8 mouse cellular contexts compared by ENCODE assay signal in the genomic region with DNA sequence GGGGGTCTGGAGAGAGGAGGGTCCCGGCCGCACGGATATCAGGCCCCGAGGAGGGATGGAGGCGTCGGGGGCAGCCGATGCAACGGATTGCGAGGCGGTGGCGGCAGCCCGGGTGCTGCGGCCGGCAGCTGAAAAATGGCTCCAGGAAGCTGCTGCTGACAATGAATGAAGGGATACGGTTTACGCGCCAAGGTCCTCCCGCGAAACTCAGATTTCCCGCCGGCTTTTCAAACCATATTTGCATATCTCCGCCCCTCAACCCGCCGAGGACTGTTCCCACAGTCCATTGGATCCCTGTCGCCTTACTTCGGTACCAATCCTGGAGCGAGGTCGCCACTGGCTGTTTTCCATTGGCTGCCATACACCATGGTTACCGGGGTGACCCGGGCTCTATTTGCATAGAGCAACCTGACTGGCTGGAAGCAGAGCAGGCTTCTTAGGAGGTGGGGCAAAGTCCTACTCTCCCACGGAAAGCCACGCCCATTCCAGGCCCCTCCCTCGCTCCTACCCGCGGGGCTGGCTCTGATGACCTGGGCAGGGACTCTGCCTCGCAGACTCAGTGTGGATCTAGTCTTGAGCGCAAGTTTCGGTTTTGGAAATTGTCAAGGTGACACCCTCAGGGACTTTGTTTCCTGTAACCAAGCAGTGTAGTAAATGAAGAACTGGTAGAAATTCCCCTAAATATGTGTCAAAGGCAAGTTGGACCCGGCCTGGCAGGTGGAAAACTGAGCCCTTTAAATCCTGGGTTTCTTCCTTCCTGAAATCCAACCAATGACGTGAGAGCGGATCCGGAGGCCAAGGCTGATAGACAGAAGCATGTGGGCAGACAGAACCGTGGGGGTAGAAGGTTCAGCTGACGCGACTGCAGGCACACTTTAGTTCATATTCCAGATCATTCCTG. TPM values are rescaled to one million over a fixed set of nuclear protein-coding genes. Genes with fewer than 3 reads are reported as not detected.
DNase-seq lines count a peak whose midpoint lies in the region; ATAC-seq and TF ChIP-seq lines count a peak whose summit lies in the region.

A gene (minus strand): TSS at position 209 of the 901 bp plus-strand sequence.

- H3K27me3 ChIP-seq in E14TG2a.4 (ENCODE audit: insufficient read depth, low read length), result peaks cover 13% of the 10 kb centered on the region
- no peaks in the 10 kb centered on the region for H3K27me3 ChIP-seq in forebrain, embryonic 12.5 days
- H3K27me3 ChIP-seq in heart, postnatal 0 days (ENCODE audit: control insufficient read depth, insufficient read depth, low read length), result no peaks in the 10 kb centered on the region
- no peaks in the 10 kb centered on the region for H3K27me3 ChIP-seq in liver, embryonic 16.5 days (ENCODE audit: control insufficient read depth, insufficient read depth, low read depth, low read length)
- H3K27me3 ChIP-seq in neural tube, embryonic 13.5 days, result no peaks in the 10 kb centered on the region
- H3K27me3 ChIP-seq in testis, adult 2 months (ENCODE audit: control insufficient read depth, insufficient read depth, low read length), result peaks cover 4% of the 10 kb centered on the region

- peak; percentile 98 for DNase-seq in c-Kit-positive CD71-positive TER-119-positive erythroid progenitor cells, embryonic 14.5 days (ENCODE audit: low spot score)
- peak; percentile 100 for DNase-seq in heart, postnatal 0 days (ENCODE audit: low spot score)
- peak; percentile 97 to 99 for DNase-seq in kidney, postnatal 4 days

- TF ChIP-seq CTCF in E14TG2a.4 (conservative IDR thresholded peaks at IDR 0.05; ENCODE audit: low read length), result no peak
- TF ChIP-seq CTCF in heart, postnatal 0 days (IDR thresholded peaks at IDR 0.05; ENCODE audit: low read depth), result no peak; the same call in 1 of the 2 replicates
- TF ChIP-seq CTCF in testis, adult 2 months (IDR thresholded peaks at IDR 0.05; ENCODE audit: control insufficient read depth, insufficient read depth, insufficient replicate concordance, low read depth, low read length), result no peak

- WGBS in forebrain, embryonic 12.5 days, result under 1% methylated on average over 45 of the region's 45 CpGs
- WGBS in heart, postnatal 0 days, result under 1% methylated on average over 45 of the region's 45 CpGs
- under 1% methylated on average over 45 of the region's 45 CpGs for WGBS in liver, embryonic 16.5 days (ENCODE audit: insufficient replicate concordance)
- under 1% methylated on average over 45 of the region's 45 CpGs for WGBS in neural tube, embryonic 13.5 days

- peak within 1 kb of the TSS; percentile 79 for H3K4me2 ChIP-seq in forebrain, embryonic 12.5 days
- peak within 1 kb of the TSS; percentile 97 for H3K4me2 ChIP-seq in heart, postnatal 0 days (ENCODE audit: low read depth, low read length)
- peak within 1 kb of the TSS; percentile 79 for H3K4me2 ChIP-seq in liver, embryonic 16.5 days (ENCODE audit: low read depth, low read length)
- peak within 1 kb of the TSS; percentile 100 for H3K4me2 ChIP-seq in neural tube, embryonic 13.5 days

- peak; percentile 97 for ATAC-seq in forebrain, embryonic 12.5 days (ENCODE audit: low FRiP score)
- ATAC-seq in heart, postnatal 0 days (ENCODE audit: insufficient read depth, low read depth), result peak; percentile 95
- ATAC-seq in liver, embryonic 16.5 days (ENCODE audit: low read depth), result peak; percentile 97
- ATAC-seq in neural tube, embryonic 13.5 days (ENCODE audit: low read depth), result peak; percentile 99

- peak; percentile 51 for TF ChIP-seq POLR2A in testis, adult 2 months (IDR thresholded peaks at IDR 0.05; ENCODE audit: control insufficient read depth, low read depth, low read length)

- peak within 1 kb of the TSS; percentile 99 for H3K9ac ChIP-seq in forebrain, embryonic 12.5 days
- peak within 1 kb of the TSS; percentile 80 for H3K9ac ChIP-seq in heart, postnatal 0 days (replicated peaks; ENCODE audit: low read depth, low read length)
- H3K9ac ChIP-seq in liver, embryonic 16.5 days (ENCODE audit: low read depth, low read length), result peak within 1 kb of the TSS; percentile 96
- H3K9ac ChIP-seq in neural tube, embryonic 13.5 days, result peak within 1 kb of the TSS; percentile 97

- peaks cover 33% of the 10 kb centered on the region for H3K4me1 ChIP-seq in E14TG2a.4 (replicated peaks; ENCODE audit: low read depth, low read length)
- peaks cover 30% of the 10 kb centered on the region for H3K4me1 ChIP-seq in forebrain, embryonic 12.5 days
- H3K4me1 ChIP-seq in heart, postnatal 0 days (ENCODE audit: control insufficient read depth, insufficient read depth), result no peaks in the 10 kb centered on the region
- peaks cover 29% of the 10 kb centered on the region for H3K4me1 ChIP-seq in liver, embryonic 16.5 days (ENCODE audit: control insufficient read depth, low read depth, low read length)
- H3K4me1 ChIP-seq in neural tube, embryonic 13.5 days (replicated peaks), result peaks cover 31% of the 10 kb centered on the region
- no peaks in the 10 kb centered on the region; the same call in 1 of the 2 replicates for H3K4me1 ChIP-seq in testis, adult 2 months (ENCODE audit: control insufficient read depth, insufficient read depth, low read length)

- H3K4me3 ChIP-seq in E14TG2a.4 (replicated peaks; ENCODE audit: low read length), result peak within 1 kb of the TSS; percentile 97
- H3K4me3 ChIP-seq in forebrain, embryonic 12.5 days (replicated peaks), result peak within 1 kb of the TSS; percentile 95
- H3K4me3 ChIP-seq in heart, postnatal 0 days (ENCODE audit: low read depth, low read length), result peak within 1 kb of the TSS; percentile 67
- peak within 1 kb of the TSS; percentile 85 for H3K4me3 ChIP-seq in liver, embryonic 16.5 days (ENCODE audit: low read depth, low read length)
- H3K4me3 ChIP-seq in neural tube, embryonic 13.5 days, result peak within 1 kb of the TSS; percentile 98
- peak within 1 kb of the TSS; percentile 82 for H3K4me3 ChIP-seq in testis, adult 2 months (ENCODE audit: control insufficient read depth, low read depth, low read length)

- H3K36me3 ChIP-seq in E14TG2a.4 (ENCODE audit: insufficient read depth, low read length), result peaks cover 14% of the 10 kb centered on the region
- H3K36me3 ChIP-seq in forebrain, embryonic 12.5 days (replicated peaks), result no peaks in the 10 kb centered on the region
- H3K36me3 ChIP-seq in heart, postnatal 0 days (replicated peaks; ENCODE audit: control insufficient read depth, insufficient read depth, low read length), result no peaks in the 10 kb centered on the region
- H3K36me3 ChIP-seq in liver, embryonic 16.5 days (ENCODE audit: control insufficient read depth, insufficient read depth), result no peaks in the 10 kb centered on the region
- H3K36me3 ChIP-seq in neural tube, embryonic 13.5 days, result no peaks in the 10 kb centered on the region
- H3K36me3 ChIP-seq in testis, adult 2 months (ENCODE audit: control insufficient read depth, insufficient read depth, low read length), result no peaks in the 10 kb centered on the region

- H3K9me3 ChIP-seq in E14TG2a.4 (ENCODE audit: low read length), result no peaks in the 10 kb centered on the region
- no peaks in the 10 kb centered on the region for H3K9me3 ChIP-seq in forebrain, embryonic 12.5 days
- H3K9me3 ChIP-seq in heart, postnatal 0 days (replicated peaks; ENCODE audit: control insufficient read depth, low read length), result no peaks in the 10 kb centered on the region
- H3K9me3 ChIP-seq in liver, embryonic 16.5 days (replicated peaks; ENCODE audit: control insufficient read depth, low read length), result no peaks in the 10 kb centered on the region
- H3K9me3 ChIP-seq in neural tube, embryonic 13.5 days, result no peaks in the 10 kb centered on the region

- H3K27ac ChIP-seq in forebrain, embryonic 12.5 days, result peak within 1 kb of the TSS; percentile 97
- peak within 1 kb of the TSS; percentile 97 for H3K27ac ChIP-seq in heart, postnatal 0 days (ENCODE audit: low read depth)
- H3K27ac ChIP-seq in liver, embryonic 16.5 days (ENCODE audit: low read length), result peak within 1 kb of the TSS; percentile 90
- peak within 1 kb of the TSS; percentile 94 for H3K27ac ChIP-seq in neural tube, embryonic 13.5 days (replicated peaks)
- peak within 1 kb of the TSS; percentile 87 for H3K27ac ChIP-seq in testis, adult 2 months (ENCODE audit: control insufficient read depth, insufficient read depth, low read depth, low read length)

- no peak for TF ChIP-seq EP300 in heart, postnatal 0 days (IDR thresholded peaks at IDR 0.05; ENCODE audit: low read depth)

RNA-seq across cellular contexts. Expression of the gene that starts here (rescaled TPM):
- polyA plus RNA-seq in forebrain, embryonic 12.5 days (2016; fragmentation: Nextera tagmentation; extraction: Ambion mirVana), result 20.9 and 23.1 TPM in 2 replicates
- total RNA-seq in heart, postnatal 0 days (2014; rRNA removed; ENCODE audit: low replicate concordance), result 6.8 and 11.3 TPM in 2 replicates
- polyA plus RNA-seq in heart, postnatal 0 days (2015; fragmentation: Nextera tagmentation; extraction: Ambion mirVana), result 3.2 and 3.8 TPM in 2 replicates
- polyA plus RNA-seq in liver, embryonic 16.5 days (2015; fragmentation: Nextera tagmentation; extraction: Ambion mirVana), result 2.9 and 3.4 TPM in 2 replicates
- polyA plus RNA-seq in neural tube, embryonic 13.5 days (2015; fragmentation: Nextera tagmentation; extraction: Ambion mirVana), result 4.9 and 5.1 TPM in 2 replicates
- polyA plus RNA-seq in testis, adult 2 months (2012; rRNA removed), result 1.1 TPM in 2 replicates

Comparison
In these comparisons a context has a peak if more than half of its experiments do, and no peak if none do; other contexts are left out.
1. Peak in every context shown above with its lines: DNase-seq, ATAC-seq, H3K4me3 ChIP-seq and H3K27ac ChIP-seq.